Mouse (Mus musculus): ENCODE results near the gene Dstn.
A peak's percentile ranks its signal among the peaks of the same experiment; 100 is the strongest.

GRCm38 (mm10) chr2:143889131-143889859 is 25.8 kb upstream of the Dstn start:
- TF ChIP-seq EP300 (IDR thresholded peaks at IDR 0.05; ENCODE audit: low read depth in 1 of 2, low read length in 2 of 2) (no peak; a peak in 1 of 4 replicates), CTCF (IDR thresholded peaks at IDR 0.05 in 2 of 3, conservative IDR thresholded peaks at IDR 0.05 in 1 of 3; ENCODE audit: control insufficient read depth in 1 of 3, insufficient read depth in 1 of 3, low read depth in 2 of 3, low read length in 3 of 3, poor library complexity in 1 of 3, severe bottlenecking in 1 of 3) (no peak), POLR2A (IDR thresholded peaks at IDR 0.05; ENCODE audit: control insufficient read depth in 1 of 2, insufficient read depth in 1 of 2, low read depth in 1 of 2, low read length in 2 of 2, poor library complexity in 1 of 2) (peak in 1 of 2 experiments; percentile 70; a peak in 2 of 4 replicates), NRF1 (IDR thresholded peaks at IDR 0.05; ENCODE audit: insufficient read depth, low read depth, low read length, poor library complexity, severe bottlenecking) (no peak), ZC3H11A (IDR thresholded peaks at IDR 0.05; ENCODE audit: low read depth, low read length) (no peak), CHD1 (IDR thresholded peaks at IDR 0.05; ENCODE audit: low read depth, low read length) (no peak), TBP (IDR thresholded peaks at IDR 0.05; ENCODE audit: low read depth, low read length) (peak; percentile 76), GATA1 (IDR thresholded peaks at IDR 0.05; ENCODE audit: low read depth, low read length) (0 out of 2 replicates have a peak, but pooled peaks have one; percentile 12), MAX (IDR thresholded peaks at IDR 0.05; ENCODE audit: low read length) (peak; percentile 94)

All from MEL (cell line).